Comparison of ENCODE assay signal across 22 mouse cellular contexts in genomic region chr13:91279487-91279886, GRCm38 (mm10). TPM values are rescaled to one million over a fixed set of nuclear protein-coding genes. Genes with fewer than 3 reads are reported as not detected.
DNase-seq lines count a peak whose midpoint lies in the region; ATAC-seq and TF ChIP-seq lines count a peak whose summit lies in the region.
"Had no signal": no experiment of that assay in that cellular context is flagged by ENCODE, and none has a peak within 500 bp of the region (broad histone marks: within the 10 kb centered on the region; RNA-seq: fewer than 3 reads in every experiment).

No protein-coding gene starts in this region.

- no peak for TF ChIP-seq CTCF in forebrain, postnatal 0 days (IDR thresholded peaks at IDR 0.05; ENCODE audit: low read depth)
- TF ChIP-seq CTCF in hindbrain, postnatal 0 days (IDR thresholded peaks at IDR 0.05; ENCODE audit: low read depth) = no peak
- TF ChIP-seq CTCF in brain, embryonic 14.5 days (IDR thresholded peaks at IDR 0.05; ENCODE audit: borderline replicate concordance, extremely low read depth, insufficient read depth, insufficient read length) = no peak

- no peak overlapping the region for H3K9ac ChIP-seq in forebrain, postnatal 0 days
- H3K9ac ChIP-seq in hindbrain, postnatal 0 days (replicated peaks; ENCODE audit: low read length) = no peak overlapping the region
- H3K9ac ChIP-seq in hindbrain, embryonic 12.5 days = no peak overlapping the region
- no peak overlapping the region for H3K9ac ChIP-seq in midbrain, embryonic 16.5 days (ENCODE audit: low read depth, low read length)
- H3K9ac ChIP-seq in midbrain, embryonic 11.5 days (ENCODE audit: low read length) = no peak overlapping the region
- H3K9ac ChIP-seq: heart, embryonic 12.5 days; heart, embryonic 15.5 days had no signal

- H3K27me3 ChIP-seq in forebrain, postnatal 0 days (ENCODE audit: insufficient read depth, low read length) = no peaks in the 10 kb centered on the region
- H3K27me3 ChIP-seq in forebrain, embryonic 10.5 days (ENCODE audit: poor library complexity, severe bottlenecking) = no peaks in the 10 kb centered on the region
- no peaks in the 10 kb centered on the region for H3K27me3 ChIP-seq in hindbrain, postnatal 0 days (ENCODE audit: insufficient read depth, low read length)
- H3K27me3 ChIP-seq in hindbrain, embryonic 12.5 days = no peaks in the 10 kb centered on the region
- H3K27me3 ChIP-seq in midbrain, embryonic 16.5 days (ENCODE audit: control insufficient read depth, insufficient read depth, low read depth, low read length) = no peaks in the 10 kb centered on the region
- no peaks in the 10 kb centered on the region for H3K27me3 ChIP-seq in midbrain, embryonic 11.5 days (ENCODE audit: control insufficient read depth, insufficient read depth, low read length)
- H3K27me3 ChIP-seq: heart, embryonic 12.5 days; heart, embryonic 15.5 days had no signal

- no peak for TF ChIP-seq POLR2A in brain, embryonic 14.5 days (IDR thresholded peaks at IDR 0.05; ENCODE audit: borderline replicate concordance, extremely low read depth, insufficient read depth, insufficient read length, poor library complexity, severe bottlenecking)

- peak; percentile 10; the same call in 1 of the 2 replicates for ATAC-seq in forebrain, postnatal 0 days
- ATAC-seq in hindbrain, postnatal 0 days = no peak
- ATAC-seq in hindbrain, embryonic 12.5 days (ENCODE audit: low FRiP score) = no peak
- ATAC-seq in midbrain, embryonic 16.5 days = 0 out of 2 replicates have a peak, but pooled peaks have one; percentile 64
- ATAC-seq in midbrain, embryonic 11.5 days (ENCODE audit: low FRiP score) = no peak
- ATAC-seq: activated CD4-positive, CD25-positive, alpha-beta regulatory T cell, adult 4 months; forebrain, embryonic 14.5 days had no signal

- DNase-seq in forebrain, postnatal 0 days = no peak
- no peak for DNase-seq in forebrain, embryonic 10.5 days (ENCODE audit: extremely low spot score, low spot score)
- DNase-seq in hindbrain, postnatal 0 days (ENCODE audit: low spot score) = peak; percentile 7
- DNase-seq in midbrain, embryonic 11.5 days (ENCODE audit: low spot score, missing footprints) = no peak
- peak; percentile 12 for DNase-seq in brain, embryonic 14.5 days (ENCODE audit: low read depth)
- no peak for DNase-seq in spleen, postnatal 36 days (ENCODE audit: low spot score in 2 of 2)
- DNase-seq: adrenal gland, adult 8-10 months; adrenal gland, postnatal 25 days; cerebellum, adult 18-20 months; cerebellum, adult 9-10 months; cerebellum, postnatal 14 days; gastrocnemius, postnatal 25 days; heart, adult 18-20 months; heart, postnatal 10 days; heart, postnatal 36 days had no signal

- WGBS in forebrain, postnatal 0 days = 69% methylated on average over 3 of the region's 3 CpGs
- 83% methylated on average over 3 of the region's 3 CpGs for WGBS in forebrain, embryonic 10.5 days
- WGBS in hindbrain, postnatal 0 days = 72% methylated on average over 3 of the region's 3 CpGs
- 89% methylated on average over 3 of the region's 3 CpGs for WGBS in hindbrain, embryonic 12.5 days
- WGBS in midbrain, embryonic 16.5 days = 71% methylated on average over 3 of the region's 3 CpGs
- WGBS in midbrain, embryonic 11.5 days = 82% methylated on average over 3 of the region's 3 CpGs

- H3K4me1 ChIP-seq in forebrain, postnatal 0 days (ENCODE audit: insufficient read depth) = no peaks in the 10 kb centered on the region
- H3K4me1 ChIP-seq in forebrain, embryonic 10.5 days = peaks cover 2% of the 10 kb centered on the region
- no peaks in the 10 kb centered on the region for H3K4me1 ChIP-seq in hindbrain, postnatal 0 days (ENCODE audit: insufficient read depth, low read length)
- no peaks in the 10 kb centered on the region for H3K4me1 ChIP-seq in hindbrain, embryonic 12.5 days
- 0 out of 2 replicates have a peak, but pooled peaks cover 3% of the 10 kb centered on the region for H3K4me1 ChIP-seq in midbrain, embryonic 16.5 days (ENCODE audit: control insufficient read depth, insufficient read depth, low read length)
- H3K4me1 ChIP-seq in midbrain, embryonic 11.5 days (ENCODE audit: control insufficient read depth, insufficient read depth, low read length) = no peaks in the 10 kb centered on the region
- H3K4me1 ChIP-seq: heart, embryonic 12.5 days; hindbrain, embryonic 10.5 days had no signal

- no peaks in the 10 kb centered on the region for H3K9me3 ChIP-seq in forebrain, postnatal 0 days (ENCODE audit: low read length)
- H3K9me3 ChIP-seq in forebrain, embryonic 10.5 days = no peaks in the 10 kb centered on the region
- H3K9me3 ChIP-seq in hindbrain, postnatal 0 days (ENCODE audit: low read length) = no peaks in the 10 kb centered on the region
- no peaks in the 10 kb centered on the region for H3K9me3 ChIP-seq in hindbrain, embryonic 12.5 days (replicated peaks)
- no peaks in the 10 kb centered on the region for H3K9me3 ChIP-seq in midbrain, embryonic 16.5 days (replicated peaks; ENCODE audit: control insufficient read depth, low read length, poor library complexity, severe bottlenecking)
- H3K9me3 ChIP-seq in midbrain, embryonic 11.5 days (ENCODE audit: control insufficient read depth, low read length) = no peaks in the 10 kb centered on the region
- H3K9me3 ChIP-seq: heart, embryonic 12.5 days; heart, embryonic 15.5 days; hindbrain, embryonic 10.5 days had no signal

- no peak overlapping the region for H3K4me2 ChIP-seq in forebrain, postnatal 0 days (ENCODE audit: low read depth)
- H3K4me2 ChIP-seq in hindbrain, postnatal 0 days (ENCODE audit: low read depth, low read length) = no peak overlapping the region
- H3K4me2 ChIP-seq in hindbrain, embryonic 12.5 days (replicated peaks) = no peak overlapping the region
- no peak overlapping the region for H3K4me2 ChIP-seq in midbrain, embryonic 16.5 days (ENCODE audit: low read length)
- no peak overlapping the region for H3K4me2 ChIP-seq in midbrain, embryonic 11.5 days
- H3K4me2 ChIP-seq: heart, embryonic 12.5 days; heart, embryonic 15.5 days had no signal

- no peak overlapping the region for H3K4me3 ChIP-seq in forebrain, postnatal 0 days (ENCODE audit: low read depth, low read length)
- no peak overlapping the region for H3K4me3 ChIP-seq in forebrain, embryonic 10.5 days
- no peak overlapping the region for H3K4me3 ChIP-seq in hindbrain, postnatal 0 days (ENCODE audit: low read length)
- H3K4me3 ChIP-seq in hindbrain, embryonic 12.5 days = no peak overlapping the region
- H3K4me3 ChIP-seq in midbrain, embryonic 16.5 days (ENCODE audit: low read depth, low read length) = no peak overlapping the region
- H3K4me3 ChIP-seq in midbrain, embryonic 11.5 days (ENCODE audit: low read depth, low read length) = no peak overlapping the region
- H3K4me3 ChIP-seq: heart, embryonic 12.5 days; heart, embryonic 15.5 days; hindbrain, embryonic 10.5 days had no signal

- no peaks in the 10 kb centered on the region for H3K36me3 ChIP-seq in forebrain, postnatal 0 days (ENCODE audit: insufficient read depth)
- no peaks in the 10 kb centered on the region for H3K36me3 ChIP-seq in forebrain, embryonic 10.5 days (replicated peaks)
- no peaks in the 10 kb centered on the region for H3K36me3 ChIP-seq in hindbrain, postnatal 0 days (ENCODE audit: insufficient read depth, low read length)
- H3K36me3 ChIP-seq in hindbrain, embryonic 12.5 days = no peaks in the 10 kb centered on the region
- no peaks in the 10 kb centered on the region for H3K36me3 ChIP-seq in midbrain, embryonic 16.5 days (ENCODE audit: control insufficient read depth, insufficient read depth, low read length)
- H3K36me3 ChIP-seq in midbrain, embryonic 11.5 days (ENCODE audit: control insufficient read depth, insufficient read depth, low read length) = no peaks in the 10 kb centered on the region
- H3K36me3 ChIP-seq: heart, embryonic 12.5 days; heart, embryonic 15.5 days; hindbrain, embryonic 10.5 days had no signal

- no peak overlapping the region for H3K27ac ChIP-seq in forebrain, postnatal 0 days (ENCODE audit: low read depth, low read length)
- no peak overlapping the region for H3K27ac ChIP-seq in forebrain, embryonic 10.5 days
- H3K27ac ChIP-seq in hindbrain, postnatal 0 days = no peak overlapping the region
- H3K27ac ChIP-seq in hindbrain, embryonic 12.5 days = no peak overlapping the region
- H3K27ac ChIP-seq in midbrain, embryonic 16.5 days (ENCODE audit: low read length) = peak overlapping the region; percentile 53
- no peak overlapping the region for H3K27ac ChIP-seq in midbrain, embryonic 11.5 days (ENCODE audit: low read depth, low read length)
- H3K27ac ChIP-seq: heart, embryonic 15.5 days; hindbrain, embryonic 10.5 days had no signal

RNA-seq across cellular contexts. Expression of gene Atg10, which starts 55.7 kb away (rescaled TPM):
- 5.2 and 7.5 TPM in 2 replicates for total RNA-seq in forebrain, postnatal 0 days (2014; rRNA removed)
- 7.6 and 10.7 TPM in 2 replicates for polyA plus RNA-seq in forebrain, postnatal 0 days (2015; fragmentation: Nextera tagmentation; extraction: Ambion mirVana)
- polyA plus RNA-seq in forebrain, embryonic 10.5 days (2016; fragmentation: Nextera tagmentation; extraction: Ambion mirVana) = 8.1 and 8.5 TPM in 2 replicates
- 3.0 and 5.2 TPM in 2 replicates for total RNA-seq in hindbrain, postnatal 0 days (2014; rRNA removed)
- 13.9 and 16.2 TPM in 2 replicates for polyA plus RNA-seq in hindbrain, postnatal 0 days (2015; fragmentation: Nextera tagmentation; extraction: Ambion mirVana)
- polyA plus RNA-seq in hindbrain, embryonic 12.5 days (2016; fragmentation: Nextera tagmentation; extraction: Ambion mirVana) = 17.0 and 17.5 TPM in 2 replicates
- polyA plus RNA-seq in midbrain, embryonic 16.5 days (2015; fragmentation: Nextera tagmentation; extraction: Ambion mirVana) = 11.9 and 15.3 TPM in 2 replicates
- polyA plus RNA-seq in midbrain, embryonic 11.5 days (2014; fragmentation: Nextera tagmentation; extraction: Ambion mirVana) = 13.7 and 14.7 TPM in 2 replicates
- 3.6 and 4.9 TPM in 2 replicates for polyA plus RNA-seq in brain, embryonic 14.5 days (2012; rRNA removed)

Comparison
In these comparisons a context has a peak if more than half of its experiments do, and no peak if none do; other contexts are left out.
1. ATAC-seq: peak in forebrain, postnatal 0 days (single experiment) and midbrain, embryonic 16.5 days (single experiment); none in hindbrain, postnatal 0 days (single experiment), hindbrain, embryonic 12.5 days (single experiment) and midbrain, embryonic 11.5 days (single experiment).
2. DNase-seq: peak in hindbrain, postnatal 0 days (single experiment) and brain, embryonic 14.5 days (single experiment); none in forebrain, postnatal 0 days (single experiment), forebrain, embryonic 10.5 days (single experiment), midbrain, embryonic 11.5 days (single experiment) and spleen, postnatal 36 days (0 of 2).